In the genomic region with DNA sequence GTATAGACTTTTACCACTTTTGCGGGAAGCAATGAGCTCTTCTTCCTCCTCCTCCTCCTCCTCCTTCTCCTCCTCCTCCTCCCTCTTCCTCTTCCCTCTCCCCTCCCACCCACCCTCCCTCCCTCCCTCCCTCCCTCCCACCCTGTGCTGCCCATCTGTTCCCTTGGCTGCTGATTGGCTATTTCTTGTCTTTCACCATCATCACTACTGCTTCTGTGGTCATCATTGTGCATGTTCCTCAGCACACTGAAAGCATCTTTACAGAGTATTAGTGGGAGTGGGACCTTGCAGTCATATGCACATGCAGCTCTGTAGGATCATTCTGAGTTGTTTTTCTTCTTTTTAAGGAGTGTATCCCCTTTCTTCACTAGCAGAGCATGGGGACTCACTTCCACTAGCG, we compare ENCODE assay signal across 13 mouse cellular contexts.
"Had no signal": no experiment of that assay in that cellular context is flagged by ENCODE, and none has a peak within 500 bp of the region (broad histone marks: within the 10 kb centered on the region; RNA-seq: fewer than 3 reads in every experiment).

No protein-coding gene starts in this region.

- H3K9me3 ChIP-seq: kidney, embryonic 15.5 days; limb, embryonic 10.5 days; liver, embryonic 15.5 days; midbrain, embryonic 13.5 days had no signal

- DNase-seq: kidney, adult 2 months; kidney, postnatal 14 days; lung, adult 2 months; lung, postnatal 36 days; thymus, adult 18-20 months; thymus, postnatal 14 days had no signal

- ATAC-seq: lung, postnatal 0 days; midbrain, embryonic 13.5 days had no signal

- H3K4me2 ChIP-seq: kidney, embryonic 15.5 days; liver, embryonic 11.5 days; liver, embryonic 15.5 days; midbrain, embryonic 13.5 days had no signal

- H3K36me3 ChIP-seq: kidney, embryonic 15.5 days; liver, embryonic 15.5 days; midbrain, embryonic 13.5 days had no signal

- H3K27me3 ChIP-seq: kidney, embryonic 15.5 days; liver, embryonic 15.5 days; midbrain, embryonic 13.5 days had no signal

- H3K4me3 ChIP-seq: kidney, embryonic 15.5 days; left cerebral cortex, adult 2 months; limb, embryonic 10.5 days; liver, embryonic 15.5 days; midbrain, embryonic 13.5 days had no signal

- H3K4me1 ChIP-seq: kidney, embryonic 15.5 days; limb, embryonic 10.5 days had no signal

- H3K9ac ChIP-seq: kidney, embryonic 15.5 days; liver, embryonic 15.5 days; midbrain, embryonic 13.5 days had no signal

- H3K27ac ChIP-seq: kidney, embryonic 15.5 days; left cerebral cortex, adult 2 months; limb, embryonic 10.5 days; midbrain, embryonic 13.5 days had no signal
